Mouse (Mus musculus) ovary, postnatal 10 days (tissue): ENCODE results near the gene Snrpa.

ENCODE experiments used
- DNase-seq: peaks from one replicate; pipeline ENCODE4 v3.0.0; 2022; ENCODE audit warnings: low spot score

The Snrpa gene

DNA sequence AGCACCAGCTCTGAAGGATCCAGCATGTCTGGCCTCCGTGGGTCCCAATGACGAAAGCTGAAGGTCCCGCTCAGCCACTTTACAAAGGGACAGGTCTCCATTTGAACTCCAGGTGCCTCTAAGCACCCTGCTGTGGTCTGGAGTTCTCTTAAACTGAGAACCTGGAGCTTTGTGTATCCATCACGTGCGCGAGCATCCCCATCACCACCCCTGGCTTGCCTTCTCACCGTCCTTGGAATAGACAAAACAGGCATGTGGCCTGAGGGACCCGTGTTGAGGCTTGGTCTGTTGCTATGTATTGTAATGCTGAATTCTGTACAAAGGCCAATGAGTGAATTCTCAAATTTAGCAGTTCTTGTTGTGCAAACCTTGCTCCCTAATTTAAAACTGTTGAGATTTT is 2.7 kb upstream of the Snrpa start:
- no peak for DNase-seq

DNA sequence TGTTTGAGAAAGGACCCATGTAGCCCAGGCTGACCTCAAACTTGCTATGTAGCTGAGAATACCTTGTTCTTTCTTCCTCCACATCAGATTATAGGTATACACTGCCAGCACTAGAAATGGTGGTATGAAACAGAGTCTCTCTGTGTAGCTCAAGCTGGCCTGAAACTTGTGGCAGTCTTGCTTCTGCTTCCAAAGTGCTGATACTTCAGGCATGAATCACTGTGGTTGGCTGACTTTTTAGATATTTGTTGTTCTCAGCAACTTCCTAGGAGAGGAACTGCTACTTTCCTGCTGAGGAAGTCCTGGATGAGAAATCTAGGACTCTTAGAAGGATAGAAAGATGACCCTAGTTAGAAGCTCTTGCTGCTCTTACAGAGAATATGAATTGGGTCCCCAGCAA is 2.3 kb upstream of the Snrpa start:
- DNase-seq, result no peak

DNA sequence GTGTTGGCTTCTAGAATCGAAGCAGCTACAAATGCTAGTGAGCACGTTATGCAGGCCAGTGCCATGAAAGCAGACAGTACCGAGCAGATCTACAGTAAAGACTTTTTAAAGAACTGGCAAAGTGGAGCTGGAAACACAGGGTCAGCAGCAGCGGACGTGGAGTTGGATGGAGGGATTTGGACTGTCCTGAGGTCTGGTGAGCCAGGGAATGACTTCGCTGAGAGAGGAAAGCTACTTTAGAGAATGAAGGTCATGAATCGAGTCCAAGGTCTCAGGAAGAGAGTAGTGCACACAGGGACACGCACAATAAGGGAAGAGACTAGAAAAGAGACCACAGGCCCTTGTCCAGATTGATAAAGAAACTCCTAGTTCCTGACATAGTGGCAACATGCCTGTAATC is 1.6 kb upstream of the Snrpa start:
- DNase-seq, result no peak

DNA sequence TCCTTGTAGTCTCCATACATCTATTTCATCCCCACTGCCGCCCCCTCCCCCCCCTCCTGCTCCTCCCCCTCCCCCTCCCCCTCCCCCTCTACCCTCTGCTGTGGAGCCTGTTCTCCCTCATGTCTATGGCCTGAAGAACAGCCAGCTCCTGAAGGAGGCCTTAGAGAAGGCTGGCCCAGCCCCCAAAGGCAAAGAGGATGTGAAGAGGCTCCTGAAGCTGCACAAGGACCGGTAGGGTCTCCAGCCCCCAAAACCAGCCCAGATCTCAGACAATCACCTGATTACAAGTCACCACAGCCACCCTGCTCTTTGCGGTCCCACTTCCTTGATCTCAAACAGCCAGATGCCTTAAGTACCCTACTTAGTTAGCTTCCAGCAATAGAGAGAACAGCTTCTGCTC is 1.1 kb upstream of the Snrpa start:
- no peak for DNase-seq

DNA sequence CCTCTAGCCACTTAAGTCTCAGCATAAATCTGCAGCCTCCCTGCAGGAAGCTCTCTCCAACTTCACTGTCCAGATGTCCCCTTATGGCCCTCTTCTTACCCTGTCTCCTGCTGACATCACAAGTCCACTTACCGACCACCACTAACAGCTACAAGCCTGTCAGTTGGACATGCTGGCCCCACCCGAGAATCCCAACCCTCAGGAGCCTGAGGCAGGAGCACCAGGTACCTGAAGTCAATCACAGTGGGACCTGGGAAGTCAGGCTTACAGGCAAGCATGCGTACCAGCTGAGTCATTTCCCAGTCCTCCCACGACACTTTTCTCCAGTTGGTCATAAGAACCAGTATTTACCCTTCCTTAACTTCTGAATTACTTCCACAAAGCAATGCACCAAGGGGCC is 2.3 kb downstream of the Snrpa start:
- no peak for DNase-seq

DNA sequence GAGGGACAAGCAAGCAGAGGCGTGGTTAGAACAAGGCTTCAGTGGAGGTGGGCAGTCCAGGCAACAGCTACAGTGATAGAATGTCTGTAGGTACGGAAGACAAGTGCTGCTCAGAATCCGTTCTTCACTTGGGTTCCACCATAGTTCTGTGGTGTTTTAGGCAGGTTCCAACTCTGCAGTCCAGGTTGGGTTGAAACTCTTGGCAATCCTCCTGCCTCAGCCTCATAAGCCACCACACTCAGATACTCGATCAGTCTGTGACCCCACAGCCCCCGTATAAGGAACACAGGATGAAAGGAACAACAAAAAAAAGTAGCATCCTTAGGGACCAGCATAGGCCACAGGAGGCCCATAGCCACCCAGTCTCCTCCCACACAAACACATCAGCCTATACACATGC is 3.6 kb downstream of the Snrpa start:
- no peak for DNase-seq

DNA sequence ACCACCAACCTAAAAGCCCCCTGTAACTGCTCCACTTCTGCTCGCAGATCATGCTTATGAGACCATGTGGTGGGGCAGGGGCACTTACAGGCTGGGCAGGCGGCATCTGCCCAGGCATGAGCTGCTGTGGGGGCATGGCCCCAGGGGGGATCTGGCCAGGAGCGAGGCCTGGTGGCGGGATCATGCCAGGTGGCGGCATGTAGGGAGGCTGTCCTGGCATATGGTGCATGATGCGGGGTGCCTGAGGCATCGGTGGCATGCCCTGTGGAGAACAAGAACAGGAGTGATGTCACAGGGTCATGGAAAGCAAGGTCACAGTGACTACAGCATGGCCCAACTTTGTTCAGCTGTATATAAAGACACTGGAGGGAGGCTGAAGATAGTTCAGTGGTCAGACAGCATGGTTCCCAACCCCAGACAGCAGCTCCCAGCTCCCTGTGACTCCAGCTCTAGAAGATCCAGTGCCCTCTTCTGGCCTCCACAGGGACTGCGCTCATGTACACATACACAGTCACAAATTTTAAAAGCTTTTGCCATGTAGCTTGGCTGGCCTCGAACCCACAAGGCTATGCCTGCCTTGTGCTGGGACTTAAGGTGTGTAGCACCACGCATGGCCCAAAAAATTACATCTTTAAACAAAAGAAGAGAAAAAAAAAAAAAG is 6.7 kb downstream of the Snrpa start:
- no peak for DNase-seq

DNA sequence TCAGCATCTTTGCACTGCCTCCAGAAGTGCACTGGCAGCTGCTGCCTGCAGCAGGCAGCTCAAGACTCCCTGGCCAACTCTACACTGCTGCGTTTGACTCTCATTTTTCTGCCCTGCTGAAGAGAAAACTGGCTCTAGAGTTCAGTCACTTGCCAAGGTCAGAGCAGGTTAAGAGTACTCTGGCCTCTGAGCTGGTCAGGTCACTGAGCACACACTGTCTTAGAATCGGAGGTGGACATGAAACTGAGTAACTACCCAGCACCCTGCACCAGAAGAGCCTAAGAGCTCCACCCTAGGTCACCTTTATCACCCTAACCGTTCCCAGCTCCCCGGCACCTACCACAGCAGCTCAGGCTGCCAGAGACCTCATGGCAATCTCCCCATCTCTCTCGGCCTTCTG is 10.1 kb downstream of the Snrpa start:
- DNase-seq, result no peak

DNA sequence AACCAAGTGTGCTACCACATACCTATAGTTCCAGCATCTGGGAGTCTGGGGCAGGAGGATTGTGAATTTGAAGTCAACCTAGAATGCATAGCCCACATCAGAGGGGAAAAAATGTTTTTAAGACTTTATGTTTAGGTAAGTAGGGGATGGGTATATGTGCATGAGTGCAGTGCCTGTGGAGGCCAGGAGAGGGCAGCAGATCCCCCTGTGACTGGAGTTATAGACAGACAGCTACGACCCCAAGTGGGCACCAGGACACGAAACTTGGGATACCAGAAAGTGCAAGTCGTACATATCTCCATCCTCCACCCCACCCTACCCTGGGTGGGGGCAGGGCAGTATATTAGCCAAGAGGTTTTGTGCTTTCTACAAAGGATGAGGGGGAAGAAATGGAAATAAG is 11.1 kb downstream of the Snrpa start:
- DNase-seq, result no peak

DNA sequence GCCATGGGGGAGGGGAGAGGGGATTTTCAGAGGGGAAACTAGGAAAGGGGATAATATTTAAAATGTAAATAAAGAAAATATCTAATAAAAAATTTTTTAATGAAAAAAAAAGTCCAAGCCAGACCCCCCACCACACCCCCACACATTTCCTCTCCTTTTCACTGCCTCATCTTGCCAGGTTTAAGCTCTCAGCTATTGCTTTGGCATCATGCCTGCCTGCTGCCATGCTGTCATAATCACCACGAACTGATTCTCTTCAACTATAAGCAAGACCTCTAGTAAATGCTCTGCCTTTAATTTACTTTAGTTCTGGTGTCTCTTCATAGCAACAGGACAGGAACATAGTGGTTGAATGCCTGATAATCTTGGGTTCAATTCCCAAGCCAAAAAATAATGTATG is 13.6 kb downstream of the Snrpa start:
- no peak for DNase-seq

DNA sequence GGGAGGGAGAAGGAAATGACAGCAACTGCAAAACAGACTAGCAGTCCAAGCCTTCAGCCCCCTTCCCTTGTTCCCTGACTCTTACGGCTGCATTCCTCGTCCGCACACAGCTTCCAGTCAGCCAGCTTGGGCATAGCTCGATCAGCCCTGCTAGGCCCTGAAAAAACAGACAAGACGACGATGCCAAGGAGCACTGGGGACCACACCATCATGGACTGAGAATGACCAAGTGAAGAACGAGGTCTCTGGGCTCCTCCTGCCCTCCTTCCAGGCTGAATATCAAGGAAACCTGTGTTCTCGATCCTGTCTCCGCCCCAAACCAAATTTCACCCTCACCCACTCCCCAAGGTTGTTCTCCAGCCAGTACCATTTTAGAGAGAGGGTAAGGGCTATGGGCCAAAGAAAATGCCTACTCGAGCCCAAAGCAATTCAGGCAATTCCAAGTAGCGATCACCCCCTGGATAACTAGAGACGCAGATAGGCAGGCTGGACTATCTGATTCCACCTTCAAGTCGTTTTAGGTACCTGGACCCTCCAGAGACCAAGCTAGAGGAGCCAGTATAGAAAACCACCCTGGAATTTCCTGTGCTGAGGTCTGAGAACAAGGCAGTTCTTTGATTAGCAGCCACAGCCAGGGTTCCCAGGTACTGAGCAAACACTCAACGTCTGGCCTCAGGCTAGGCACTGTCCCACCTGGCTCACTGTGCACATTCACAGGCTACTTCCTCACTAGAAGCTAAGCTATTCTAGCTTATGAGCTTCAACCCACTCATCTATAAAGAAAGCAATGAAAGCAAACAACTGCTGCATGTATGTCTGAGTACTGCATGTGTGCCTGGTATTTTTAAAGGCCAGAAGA is 15.0 kb downstream of the Snrpa start, which contains the start of the genes Gm21983 and Mia:
Gene Gm21983, minus strand, starts transcription at position 250 of the 859 bp plus-strand sequence.
Gene Mia, minus strand, starts transcription at position 321 of the 859 bp plus-strand sequence.
- no peak for DNase-seq

DNA sequence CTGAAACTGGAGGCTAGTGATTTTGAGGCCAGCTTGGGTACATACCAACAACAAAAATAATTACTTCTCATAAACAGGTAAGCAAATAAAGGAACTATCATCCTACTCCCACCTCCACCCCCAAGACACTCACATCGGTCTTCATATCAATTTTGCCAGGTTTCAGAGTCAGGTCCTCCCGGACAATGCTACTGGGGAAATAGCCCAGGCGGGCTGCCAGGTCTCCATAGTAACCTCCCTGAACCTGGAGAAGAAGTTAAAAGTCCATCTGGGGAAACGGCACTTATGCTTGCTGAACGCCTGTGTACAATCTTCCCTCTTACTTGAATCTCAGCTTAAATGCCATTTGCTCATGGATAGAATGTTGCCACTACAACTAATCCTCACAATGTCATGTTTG is 16.0 kb downstream of the Snrpa start:
- no peak for DNase-seq

DNA sequence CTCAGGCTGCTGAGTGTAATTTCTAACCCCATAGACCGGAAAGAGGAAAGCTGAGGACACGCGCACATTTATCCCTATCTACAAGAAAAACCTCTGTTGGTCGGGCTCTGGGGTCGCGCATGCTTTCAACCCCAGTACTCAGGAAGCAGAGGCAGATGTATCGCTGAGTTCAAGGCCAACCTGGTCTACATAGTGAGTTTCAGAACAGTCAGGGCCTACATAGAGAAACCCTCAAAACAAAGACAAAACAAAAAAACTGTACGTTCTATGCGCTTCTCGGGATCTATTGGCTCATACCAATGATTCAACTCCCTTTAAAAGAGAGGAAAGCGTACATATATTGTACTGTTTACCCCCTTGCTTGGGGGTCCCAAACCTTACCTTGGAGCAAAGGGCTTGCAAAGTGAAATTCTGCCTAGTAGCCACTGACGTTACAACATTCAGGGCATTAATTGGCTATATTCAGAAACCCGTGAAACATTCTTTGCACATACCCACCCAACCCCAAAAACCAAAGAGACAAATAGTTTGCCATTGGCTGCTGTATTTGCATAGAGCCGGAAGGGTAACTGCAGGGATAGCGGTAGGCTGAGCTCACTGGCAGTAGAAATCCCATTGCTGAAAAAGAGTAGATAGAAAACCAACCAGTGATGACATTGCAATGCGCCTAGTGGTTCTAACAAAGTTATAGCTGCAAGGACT is 16.7 kb downstream of the Snrpa start:
- DNase-seq, result no peak

DNA sequence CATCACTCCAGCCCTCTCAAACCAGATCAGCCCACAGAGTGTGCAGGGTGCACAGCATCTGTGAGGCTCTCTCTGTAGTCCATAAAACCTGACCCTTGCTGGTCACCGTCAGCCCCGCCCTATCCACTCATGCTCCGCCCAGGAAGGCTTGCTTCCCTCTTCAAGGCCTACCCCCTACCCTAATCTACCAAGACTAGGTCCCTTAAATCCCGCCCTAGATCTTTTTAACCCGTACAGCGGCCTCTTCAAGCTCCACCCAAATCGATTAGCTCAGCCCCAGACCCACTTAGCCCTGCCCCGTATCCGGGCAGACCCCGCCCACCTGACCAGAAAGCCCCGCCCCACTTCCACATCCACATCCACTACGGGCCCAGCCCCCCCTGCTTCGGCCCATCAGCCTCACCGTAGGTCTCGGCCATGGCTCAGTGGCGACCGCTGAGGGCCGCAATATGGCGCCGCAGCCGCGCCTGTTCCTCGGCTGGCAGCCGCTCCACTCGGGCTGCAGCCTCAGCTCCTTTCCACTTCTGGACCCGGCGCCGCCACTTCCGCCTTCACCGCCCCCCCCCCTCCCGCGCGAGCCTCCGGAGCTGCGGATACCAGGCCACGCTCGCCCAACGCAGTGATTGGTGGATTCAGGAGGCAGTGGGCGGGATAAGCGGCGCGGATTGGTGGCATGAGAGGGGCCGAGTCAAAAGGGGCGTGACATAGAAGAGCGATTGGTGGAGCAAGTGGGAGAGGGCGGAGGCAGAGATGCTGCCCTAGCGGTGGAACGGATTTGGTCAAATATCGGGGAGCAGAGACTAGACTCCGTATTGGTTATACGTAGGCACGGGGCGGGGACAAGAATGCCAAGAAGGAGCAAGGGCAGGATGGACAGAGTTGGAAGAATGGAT is 17.5 kb downstream of the Snrpa start, which contains the start of gene Rab4b:
Gene Rab4b, minus strand, starts transcription at position 573 of the 893 bp plus-strand sequence.
- DNase-seq, result peak; percentile 95

DNA sequence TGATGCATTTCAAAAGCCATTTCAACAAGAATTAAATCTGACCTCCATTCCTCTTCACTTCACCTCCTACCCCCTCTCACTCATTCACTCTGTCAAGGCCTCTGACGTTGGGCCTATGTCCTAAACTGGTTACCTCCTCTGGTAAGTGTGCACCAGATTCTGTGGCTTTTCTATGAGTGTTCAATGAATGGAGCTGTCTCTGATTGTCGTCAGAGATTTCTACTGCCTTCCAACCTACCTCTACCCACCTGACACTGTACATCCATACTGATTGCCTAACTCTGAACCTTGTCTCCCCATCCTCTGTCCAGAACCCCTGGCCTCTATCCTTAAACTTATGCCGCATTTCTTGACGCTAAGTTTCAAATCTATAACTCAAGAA is 18.1 kb downstream of the Snrpa start:
- DNase-seq, result no peak

DNA sequence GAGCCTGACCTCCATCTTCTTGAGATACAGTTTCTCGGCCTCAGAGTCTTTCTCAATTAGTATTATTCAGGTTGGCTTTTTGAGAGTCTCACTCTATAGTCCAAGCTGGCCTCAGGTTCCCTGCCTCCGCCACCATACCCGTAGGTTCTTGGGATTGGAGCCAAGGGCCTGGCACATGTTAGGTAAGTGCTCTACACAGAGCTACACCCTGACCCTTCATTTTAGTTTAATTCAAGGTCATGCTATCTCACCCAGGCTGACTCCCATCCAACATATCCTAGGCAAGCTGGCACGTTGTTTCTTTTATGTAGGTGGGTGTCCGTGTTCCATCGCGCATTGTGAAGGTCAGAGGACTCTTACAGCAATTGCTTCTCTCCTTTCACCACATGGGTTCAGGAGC is 21.2 kb downstream of the Snrpa start:
- no peak for DNase-seq

DNA sequence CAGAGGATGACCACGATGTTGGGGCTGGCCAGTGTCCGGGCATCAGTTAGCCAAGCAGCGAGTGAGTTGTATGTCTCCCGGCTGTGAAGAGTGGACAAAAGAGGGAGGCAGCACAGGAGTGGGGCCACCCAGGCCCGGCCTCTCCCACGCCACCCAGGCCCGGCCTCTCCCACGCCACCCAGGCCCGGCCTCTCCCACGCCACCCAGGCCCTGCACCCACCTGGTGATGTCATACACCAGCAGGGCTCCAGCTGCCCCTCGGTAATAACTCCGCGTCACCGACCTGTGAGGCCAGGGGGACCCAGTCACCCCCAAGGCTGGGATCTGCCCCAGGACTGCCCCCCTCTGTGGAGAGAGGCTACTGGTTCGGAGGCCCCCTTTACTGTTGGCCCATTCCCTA is 21.6 kb downstream of the Snrpa start:
- DNase-seq, result no peak

DNA sequence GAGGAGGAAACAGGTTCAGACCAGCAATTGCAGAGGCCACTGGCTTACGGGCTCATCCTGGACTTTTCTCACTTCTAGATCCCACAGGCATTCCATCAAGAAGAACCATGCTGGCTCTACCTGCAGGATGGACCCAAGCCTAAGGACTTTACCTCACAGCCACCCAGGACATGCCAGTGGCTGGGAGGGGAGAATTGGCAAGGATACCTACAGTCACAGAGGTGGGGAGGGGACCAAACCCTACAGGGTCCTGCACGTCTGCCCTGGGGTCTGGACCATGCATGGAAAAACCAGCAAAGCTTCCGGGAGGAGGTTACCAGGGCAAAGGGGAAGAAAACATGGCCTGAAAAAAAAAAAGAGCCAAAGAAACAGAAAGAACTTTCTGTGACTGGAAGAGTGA is 25.1 kb downstream of the Snrpa start:
- DNase-seq, result no peak

DNA sequence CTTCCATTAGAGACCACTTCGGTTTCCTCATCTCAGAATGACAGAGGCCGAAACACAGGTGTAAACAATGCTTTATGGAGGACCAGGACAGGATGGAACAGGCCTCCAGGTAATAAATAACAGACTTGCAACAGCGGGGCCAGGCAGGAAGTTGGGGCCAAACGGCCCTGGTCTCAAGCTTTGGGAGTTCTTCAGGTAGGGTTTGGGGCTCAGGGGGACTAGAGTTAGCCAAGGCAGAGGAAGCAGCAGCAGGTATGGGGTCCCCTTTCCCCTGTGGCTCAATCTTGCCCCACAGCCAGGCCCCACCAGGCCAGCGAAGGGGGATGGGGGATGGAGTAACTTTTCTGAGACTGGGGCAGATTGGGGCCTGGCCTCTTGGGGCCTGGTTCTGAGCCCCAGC is 27.7 kb downstream of the Snrpa start:
- DNase-seq, result no peak

DNA sequence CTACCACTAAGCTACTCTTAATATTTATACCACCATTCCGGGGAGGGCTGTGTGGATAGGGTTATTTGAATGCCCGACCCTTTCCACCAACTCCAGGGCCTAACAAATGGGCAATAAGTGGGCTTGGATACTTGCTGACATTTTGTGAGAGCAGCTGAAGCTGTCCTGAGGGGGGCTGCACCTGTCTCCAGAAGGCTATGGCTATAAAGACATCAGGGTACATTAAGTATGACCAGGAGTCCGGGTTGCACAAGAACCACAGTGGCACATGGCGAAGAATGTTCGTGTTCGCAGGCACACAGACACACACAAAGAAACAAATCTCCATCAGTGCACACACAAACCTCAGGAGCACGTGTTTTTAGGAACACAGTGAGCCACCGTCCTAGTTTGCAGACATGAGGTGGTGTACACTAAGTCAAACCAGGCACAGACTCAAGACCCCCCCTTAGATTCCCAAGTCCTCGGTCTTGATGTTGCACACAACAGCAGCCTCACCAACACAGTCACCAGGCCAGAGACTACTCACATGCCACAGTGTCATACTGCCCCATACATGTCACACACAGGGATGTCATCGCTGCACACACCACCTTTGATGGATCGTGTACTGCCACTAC is 28.5 kb downstream of the Snrpa start:
- DNase-seq, result no peak
